Mouse (Mus musculus): Measurements from ENCODE around the gene Wdr78. TPM values are rescaled to one million over a fixed set of nuclear protein-coding genes. Genes with fewer than 3 reads are reported as not detected.

Wdr78 gene
- polyA plus RNA-seq, 1 experiment from 2014 or later: 0.12 TPM

GRCm38 (mm10) chr4:103039838-103040191 is 74.5 kb downstream of the Wdr78 start:
- WGBS (ENCODE audit: insufficient replicate concordance): 29% methylated on average over 5 of the region's 5 CpGs

DNA sequence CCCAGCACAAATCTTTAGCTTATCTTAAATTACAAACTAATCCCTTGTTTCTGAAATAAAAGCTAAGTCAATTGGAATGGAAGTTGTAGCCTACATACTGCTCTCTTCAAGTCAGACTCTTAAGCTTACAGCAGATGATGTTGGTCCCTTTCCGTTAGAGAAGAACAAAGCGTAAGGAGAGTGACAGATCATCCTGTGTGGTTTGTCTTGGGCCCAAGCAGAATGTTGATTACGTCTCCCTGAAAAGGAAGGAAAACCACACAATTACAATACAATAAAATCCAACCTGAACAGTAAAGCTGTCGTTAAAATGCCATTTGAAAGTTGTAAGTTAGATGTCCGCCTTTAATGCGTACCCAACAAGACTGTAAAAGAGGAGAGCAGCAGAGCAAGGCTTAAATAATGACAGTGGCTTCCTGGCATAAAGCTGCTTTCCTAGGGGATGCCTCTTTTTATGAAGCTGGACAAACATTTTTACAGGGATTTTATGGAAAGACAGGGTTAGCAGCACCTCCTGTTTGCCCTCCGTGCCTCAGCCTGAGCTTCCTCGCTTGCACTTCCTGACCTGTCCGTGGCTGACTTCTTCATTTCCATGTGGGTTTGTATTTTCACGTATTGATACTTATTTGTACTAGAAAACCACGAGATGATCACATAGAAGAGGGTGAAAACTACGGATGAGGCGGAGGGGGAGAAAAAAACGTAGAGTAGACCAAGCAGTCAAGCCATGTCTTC is 75.1 kb downstream of the Wdr78 start:
- ATAC-seq (no peak), DNase-seq (no peak)
- WGBS (ENCODE audit: insufficient replicate concordance): 43% methylated on average over 14 of the region's 14 CpGs
- Histone ChIP-seq H3K36me3 (replicated peaks; ENCODE audit: insufficient read depth, low read length) (no peaks in the 10 kb centered on the region), H3K9ac (replicated peaks) (no peak overlapping the region), H3K9me3 (ENCODE audit: low read length) (no peaks in the 10 kb centered on the region), H3K27ac (ENCODE audit: low read depth) (no peak overlapping the region), H3K4me3 (ENCODE audit: low read depth, low read length) (no peak overlapping the region), H3K27me3 (ENCODE audit: insufficient read depth, low read length) (no peaks in the 10 kb centered on the region), H3K4me2 (ENCODE audit: low read depth, low read length) (peak overlapping the region; percentile 38; the same call in 1 of the 2 replicates), H3K4me1 (ENCODE audit: insufficient read depth) (no peaks in the 10 kb centered on the region)
- TF ChIP-seq EP300 (IDR thresholded peaks at IDR 0.05; ENCODE audit: low read depth) (no peak), CTCF (IDR thresholded peaks at IDR 0.05; ENCODE audit: low read depth) (no peak)

More at GRCm38 (mm10) chr4:103039838-103040191, 74.5 kb downstream of the Wdr78 start:
- H3K4me3 ChIP-seq (ENCODE audit: low read depth, low read length): no peak overlapping the region
- no peaks in the 10 kb centered on the region for H3K36me3 ChIP-seq (replicated peaks; ENCODE audit: insufficient read depth, low read length)
- H3K9me3 ChIP-seq (ENCODE audit: low read length): no peaks in the 10 kb centered on the region
- H3K27ac ChIP-seq (ENCODE audit: low read depth): no peak overlapping the region
- DNase-seq (no peak), ATAC-seq (no peak)
- H3K9ac ChIP-seq (replicated peaks): no peak overlapping the region
- no peaks in the 10 kb centered on the region for H3K4me1 ChIP-seq (ENCODE audit: insufficient read depth)
- H3K4me2 ChIP-seq (ENCODE audit: low read depth, low read length): no peak overlapping the region
- H3K27me3 ChIP-seq (ENCODE audit: insufficient read depth, low read length): no peaks in the 10 kb centered on the region
- no peak for TF ChIP-seq CTCF (IDR thresholded peaks at IDR 0.05; ENCODE audit: low read depth)
- TF ChIP-seq EP300 (IDR thresholded peaks at IDR 0.05; ENCODE audit: low read depth): no peak

DNA sequence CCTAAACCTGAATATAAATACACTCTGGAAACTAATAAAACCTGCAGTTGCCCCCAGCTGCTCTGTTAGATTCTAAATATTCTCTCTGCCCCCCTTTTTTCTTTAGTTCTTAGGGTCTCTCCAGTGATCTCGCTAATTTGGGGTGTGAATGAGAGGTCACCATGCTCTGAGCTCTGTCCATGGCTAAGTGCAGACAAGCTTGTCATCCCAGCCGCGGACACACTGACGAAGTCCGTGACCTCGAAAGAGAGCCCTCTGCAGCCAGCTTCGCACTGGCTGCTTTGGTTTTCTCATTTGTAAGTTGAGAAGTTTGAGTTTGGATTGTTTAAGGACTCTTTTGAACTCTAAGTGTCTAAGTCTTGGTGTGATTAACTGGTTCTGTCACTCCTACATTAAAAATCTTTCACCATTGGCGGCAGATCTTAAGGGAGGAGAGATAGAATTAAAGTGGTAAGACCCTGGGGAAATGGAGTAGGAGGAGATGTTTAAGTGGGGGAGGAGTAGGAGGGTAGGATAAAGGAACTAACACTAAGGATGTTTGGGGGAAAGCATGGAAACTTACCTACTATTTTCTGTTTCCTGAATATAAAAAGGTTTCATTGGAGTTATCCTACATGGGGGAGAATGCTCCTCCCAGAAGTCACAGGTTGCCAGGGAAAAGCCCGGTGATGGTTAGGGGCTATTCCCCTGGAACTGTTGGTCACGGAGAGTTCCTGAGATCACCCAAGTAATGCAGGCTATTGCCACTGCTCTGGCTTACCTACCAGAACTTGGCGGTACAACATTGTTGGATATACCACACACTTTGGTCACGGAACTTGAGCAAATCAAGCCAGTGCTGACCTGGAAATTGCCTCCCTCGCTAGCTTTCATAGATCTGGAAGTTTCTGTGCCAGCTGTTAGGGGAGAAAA is 85.9 kb downstream of the Wdr78 start:
- DNase-seq: no peak
- H3K4me1 ChIP-seq (ENCODE audit: insufficient read depth): no peaks in the 10 kb centered on the region
- no peak overlapping the region for H3K9ac ChIP-seq (replicated peaks)
- H3K4me3 ChIP-seq (ENCODE audit: low read depth, low read length): no peak overlapping the region
- no peak overlapping the region for H3K4me2 ChIP-seq (ENCODE audit: low read depth, low read length)
- no peak for ATAC-seq
- no peaks in the 10 kb centered on the region for H3K36me3 ChIP-seq (replicated peaks; ENCODE audit: insufficient read depth, low read length)
- no peak overlapping the region for H3K27ac ChIP-seq (ENCODE audit: low read depth)
- 79% methylated on average over 13 of the region's 13 CpGs for WGBS (ENCODE audit: insufficient replicate concordance)
- no peaks in the 10 kb centered on the region for H3K27me3 ChIP-seq (ENCODE audit: insufficient read depth, low read length)
- TF ChIP-seq CTCF (IDR thresholded peaks at IDR 0.05; ENCODE audit: low read depth): no peak
- no peak for TF ChIP-seq EP300 (IDR thresholded peaks at IDR 0.05; ENCODE audit: low read depth)
- H3K9me3 ChIP-seq (ENCODE audit: low read length): no peaks in the 10 kb centered on the region

DNA sequence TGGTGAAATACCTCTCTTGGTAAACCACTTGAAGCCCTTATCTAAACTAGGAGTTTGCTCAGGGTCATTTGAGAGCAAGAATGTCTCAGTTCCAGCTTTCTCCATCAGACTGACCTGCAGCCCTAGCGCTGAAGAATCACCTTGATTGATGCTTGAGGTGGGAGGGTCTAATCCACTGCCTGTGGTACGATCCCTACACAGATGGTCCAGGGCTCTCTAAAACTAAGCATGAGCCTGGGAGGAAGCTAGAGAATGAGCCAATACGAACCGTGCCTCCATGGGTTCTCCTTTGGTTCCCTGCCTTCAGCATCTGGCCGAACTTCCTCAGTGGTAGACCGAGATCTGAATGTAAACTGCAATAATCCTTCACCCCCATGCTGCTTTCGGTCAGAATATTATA is 86.6 kb downstream of the Wdr78 start:
- Histone ChIP-seq H3K27me3 (ENCODE audit: insufficient read depth, low read length) (no peaks in the 10 kb centered on the region), H3K4me2 (ENCODE audit: low read depth, low read length) (no peak overlapping the region), H3K36me3 (replicated peaks; ENCODE audit: insufficient read depth, low read length) (no peaks in the 10 kb centered on the region), H3K27ac (ENCODE audit: low read depth) (no peak overlapping the region), H3K9ac (replicated peaks) (no peak overlapping the region), H3K9me3 (ENCODE audit: low read length) (no peaks in the 10 kb centered on the region), H3K4me3 (ENCODE audit: low read depth, low read length) (no peak overlapping the region), H3K4me1 (ENCODE audit: insufficient read depth) (no peaks in the 10 kb centered on the region)
- DNase-seq (no peak), ATAC-seq (no peak)
- no peak for TF ChIP-seq CTCF (IDR thresholded peaks at IDR 0.05; ENCODE audit: low read depth)
- 69% methylated on average over 7 of the region's 7 CpGs for WGBS (ENCODE audit: insufficient replicate concordance)

DNA sequence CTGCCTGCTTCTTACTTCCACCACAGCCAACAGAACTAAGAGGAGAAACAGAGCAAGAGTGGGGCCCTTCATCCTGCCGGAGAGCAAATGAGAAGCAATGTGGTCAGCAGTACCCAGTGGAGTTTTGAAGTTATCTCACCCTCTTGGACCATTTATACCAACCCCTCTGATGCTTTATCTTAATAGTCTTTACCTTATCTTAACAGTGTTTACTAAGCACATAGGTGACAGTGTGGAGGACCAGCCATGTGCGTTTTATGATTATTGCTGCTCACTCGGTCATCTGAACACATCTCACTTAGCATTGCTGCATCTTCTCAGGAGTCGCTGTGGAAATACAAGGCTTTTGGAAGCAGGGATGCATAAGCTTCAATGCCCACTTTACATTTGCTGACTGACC is 87.7 kb downstream of the Wdr78 start, which contains the start of gene Insl5:
Gene Insl5 (minus strand): TSS at position 222 of the 400 bp plus-strand sequence.
- ATAC-seq (no peak), DNase-seq (no peak)
- Histone ChIP-seq H3K9me3 (ENCODE audit: low read length) (no peaks in the 10 kb centered on the region), H3K9ac (replicated peaks) (no peak within 1 kb of the TSS), H3K27ac (ENCODE audit: low read depth) (no peak within 1 kb of the TSS), H3K36me3 (replicated peaks; ENCODE audit: insufficient read depth, low read length) (no peaks in the 10 kb centered on the region), H3K27me3 (ENCODE audit: insufficient read depth, low read length) (no peaks in the 10 kb centered on the region), H3K4me2 (ENCODE audit: low read depth, low read length) (no peak within 1 kb of the TSS), H3K4me1 (ENCODE audit: insufficient read depth) (no peaks in the 10 kb centered on the region), H3K4me3 (ENCODE audit: low read depth, low read length) (no peak within 1 kb of the TSS)
- WGBS (ENCODE audit: insufficient replicate concordance): 60% methylated on average over 4 of the region's 4 CpGs
- TF ChIP-seq EP300 (IDR thresholded peaks at IDR 0.05; ENCODE audit: low read depth): no peak
- no peak for TF ChIP-seq CTCF (IDR thresholded peaks at IDR 0.05; ENCODE audit: low read depth)

DNA sequence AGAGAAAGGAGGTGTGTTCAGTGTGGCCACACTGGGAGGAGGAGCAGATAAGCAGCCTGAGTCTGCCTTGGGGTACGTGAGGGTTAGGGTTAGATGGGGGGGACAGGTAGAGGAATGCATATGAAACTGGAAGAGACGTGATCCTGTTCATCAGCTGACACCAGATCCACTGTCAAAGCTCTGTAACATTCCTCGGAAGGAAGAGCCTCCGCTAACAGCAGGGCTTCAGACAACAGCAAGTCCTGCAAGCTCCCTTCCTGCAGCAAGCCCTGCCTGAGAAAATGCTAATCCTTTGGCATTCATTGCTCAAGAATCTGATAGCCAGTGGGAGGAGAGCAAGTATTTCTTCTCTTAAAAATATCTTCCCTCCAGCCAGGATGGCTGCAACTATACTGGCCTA is 100.9 kb downstream of the Wdr78 start:
- Histone ChIP-seq H3K27ac (ENCODE audit: low read depth) (no peak overlapping the region), H3K27me3 (ENCODE audit: insufficient read depth, low read length) (no peaks in the 10 kb centered on the region), H3K9me3 (ENCODE audit: low read length) (no peaks in the 10 kb centered on the region), H3K4me3 (ENCODE audit: low read depth, low read length) (no peak overlapping the region), H3K9ac (replicated peaks) (no peak overlapping the region), H3K4me1 (ENCODE audit: insufficient read depth) (no peaks in the 10 kb centered on the region), H3K4me2 (ENCODE audit: low read depth, low read length) (no peak overlapping the region), H3K36me3 (replicated peaks; ENCODE audit: insufficient read depth, low read length) (no peaks in the 10 kb centered on the region)
- no peak for DNase-seq
- WGBS (ENCODE audit: insufficient replicate concordance): 37% methylated on average over 4 of the region's 4 CpGs
- ATAC-seq: no peak
- no peak for TF ChIP-seq EP300 (IDR thresholded peaks at IDR 0.05; ENCODE audit: low read depth)
- TF ChIP-seq CTCF (IDR thresholded peaks at IDR 0.05; ENCODE audit: low read depth): no peak
